Mouse (Mus musculus) kidney, adult 18-20 months (tissue): ENCODE results near the gene Ubl3.
A peak's percentile ranks its signal among the peaks of the same experiment; 100 is the strongest.

Experiments
- DNase-seq: peaks from one replicate; pipeline ENCODE4 v3.0.0; 2021

The Ubl3 gene

GRCm38 (mm10) chr5:148562235-148562634 lies 9.6 kb upstream of the Ubl3 start:
- DNase-seq: no peak

- no peak for DNase-seq
Measured at GRCm38 (mm10) chr5:148559261-148559958, 6.8 kb upstream of the Ubl3 start.

GRCm38 (mm10) chr5:148558472-148558871 lies 5.9 kb upstream of the Ubl3 start:
- no peak for DNase-seq

GRCm38 (mm10) chr5:148556509-148556908 lies 3.9 kb upstream of the Ubl3 start:
- DNase-seq: peak; percentile 36

- no peak for DNase-seq
Measured at GRCm38 (mm10) chr5:148555156-148555555, 2.6 kb upstream of the Ubl3 start.

- DNase-seq: no peak
Measured at GRCm38 (mm10) chr5:148554701-148555100, 2.1 kb upstream of the Ubl3 start.

GRCm38 (mm10) chr5:148554242-148554641 lies 1.7 kb upstream of the Ubl3 start:
- DNase-seq: no peak

GRCm38 (mm10) chr5:148553723-148554122 lies 1.1 kb upstream of the Ubl3 start:
- no peak for DNase-seq

GRCm38 (mm10) chr5:148551764-148552136 lies 839 bp downstream of the Ubl3 start:
- DNase-seq: no peak

GRCm38 (mm10) chr5:148550821-148551763 lies 1.5 kb downstream of the Ubl3 start:
- DNase-seq: peak; percentile 62

- peak; percentile 37 for DNase-seq
Measured at GRCm38 (mm10) chr5:148550393-148550792, 2.2 kb downstream of the Ubl3 start.

- DNase-seq: no peak
Measured at GRCm38 (mm10) chr5:148549307-148549706, 3.3 kb downstream of the Ubl3 start.

GRCm38 (mm10) chr5:148548568-148548967 lies 4.0 kb downstream of the Ubl3 start:
- DNase-seq: no peak

- peak; percentile 61 for DNase-seq
Measured at GRCm38 (mm10) chr5:148547870-148548456, 4.6 kb downstream of the Ubl3 start.

GRCm38 (mm10) chr5:148546970-148547369 lies 5.6 kb downstream of the Ubl3 start:
- DNase-seq: no peak

GRCm38 (mm10) chr5:148544733-148545132 lies 7.9 kb downstream of the Ubl3 start:
- no peak for DNase-seq

GRCm38 (mm10) chr5:148542196-148542595 lies 10.4 kb downstream of the Ubl3 start:
- DNase-seq: no peak

- no peak for DNase-seq
Measured at GRCm38 (mm10) chr5:148535669-148536430, 16.7 kb downstream of the Ubl3 start.

GRCm38 (mm10) chr5:148534644-148535043 lies 17.9 kb downstream of the Ubl3 start:
- no peak for DNase-seq

GRCm38 (mm10) chr5:148533924-148534323 lies 18.7 kb downstream of the Ubl3 start:
- DNase-seq: no peak

GRCm38 (mm10) chr5:148532201-148532600 lies 20.4 kb downstream of the Ubl3 start:
- DNase-seq: no peak

GRCm38 (mm10) chr5:148527632-148528031 lies 25.0 kb downstream of the Ubl3 start:
- DNase-seq: no peak

GRCm38 (mm10) chr5:148526631-148527030 lies 26.0 kb downstream of the Ubl3 start:
- no peak for DNase-seq
